7 mouse cellular contexts compared by ENCODE assay signal in the genomic region with DNA sequence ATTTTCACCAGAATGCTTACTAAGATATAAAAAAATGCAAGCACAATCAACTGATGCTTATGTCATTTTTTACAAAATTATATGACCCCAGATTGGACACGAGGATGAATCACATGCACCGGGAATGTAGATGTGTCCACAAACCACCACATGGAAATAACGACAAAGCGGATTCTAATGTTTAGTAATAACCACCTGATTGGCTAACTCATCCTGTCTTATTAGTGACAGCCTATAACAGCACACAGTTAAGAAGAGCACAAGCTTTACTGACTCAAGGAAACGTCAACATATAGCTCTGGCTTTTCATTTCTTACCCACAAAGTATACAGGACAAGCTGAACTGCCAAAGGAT.
DNase-seq lines count a peak whose midpoint lies in the region; ATAC-seq lines count a peak whose summit lies in the region.

No protein-coding gene starts in this region.

- H3K4me3 ChIP-seq in lung, embryonic 15.5 days: peak overlapping the region; percentile 16; the same call in 1 of the 2 replicates
- peak overlapping the region; percentile 21 for H3K4me3 ChIP-seq in forebrain, embryonic 14.5 days (ENCODE audit: low read depth, low read length)
- H3K4me3 ChIP-seq in liver, embryonic 13.5 days (replicated peaks): no peak overlapping the region
- peak overlapping the region; percentile 39 for H3K4me3 ChIP-seq in stomach, embryonic 16.5 days (replicated peaks; ENCODE audit: low read length)

- H3K27ac ChIP-seq in lung, embryonic 15.5 days: no peak overlapping the region
- no peak overlapping the region for H3K27ac ChIP-seq in forebrain, embryonic 14.5 days (ENCODE audit: low read depth, low read length)
- no peak overlapping the region for H3K27ac ChIP-seq in liver, embryonic 13.5 days
- H3K27ac ChIP-seq in stomach, embryonic 16.5 days (ENCODE audit: low read length): no peak overlapping the region

- no peak overlapping the region for H3K9ac ChIP-seq in lung, embryonic 15.5 days
- peak overlapping the region; percentile 53; the same call in 1 of the 2 replicates for H3K9ac ChIP-seq in forebrain, embryonic 14.5 days (ENCODE audit: low read length)
- H3K9ac ChIP-seq in liver, embryonic 13.5 days: no peak overlapping the region
- no peak overlapping the region for H3K9ac ChIP-seq in stomach, embryonic 16.5 days (ENCODE audit: low read length)

- no peaks in the 10 kb centered on the region for H3K27me3 ChIP-seq in lung, embryonic 15.5 days
- no peaks in the 10 kb centered on the region for H3K27me3 ChIP-seq in forebrain, embryonic 14.5 days (replicated peaks; ENCODE audit: control insufficient read depth, insufficient read depth, low read length)
- H3K27me3 ChIP-seq in liver, embryonic 13.5 days: no peaks in the 10 kb centered on the region
- H3K27me3 ChIP-seq in stomach, embryonic 16.5 days (ENCODE audit: control insufficient read depth, insufficient read depth, low read length): no peaks in the 10 kb centered on the region

- H3K4me1 ChIP-seq in lung, embryonic 15.5 days: peaks cover 47% of the 10 kb centered on the region
- H3K4me1 ChIP-seq in forebrain, embryonic 14.5 days (ENCODE audit: control insufficient read depth, insufficient read depth, low read length): peaks cover 40% of the 10 kb centered on the region
- peaks cover 41% of the 10 kb centered on the region for H3K4me1 ChIP-seq in liver, embryonic 13.5 days (replicated peaks)
- peaks cover 37% of the 10 kb centered on the region for H3K4me1 ChIP-seq in stomach, embryonic 16.5 days (ENCODE audit: control insufficient read depth, insufficient read depth, low read length)

- H3K36me3 ChIP-seq in lung, embryonic 15.5 days: no peaks in the 10 kb centered on the region
- no peaks in the 10 kb centered on the region for H3K36me3 ChIP-seq in forebrain, embryonic 14.5 days (ENCODE audit: control insufficient read depth, insufficient read depth, low read length)
- no peaks in the 10 kb centered on the region for H3K36me3 ChIP-seq in liver, embryonic 13.5 days
- H3K36me3 ChIP-seq in stomach, embryonic 16.5 days (ENCODE audit: control insufficient read depth, insufficient read depth, low read length): no peaks in the 10 kb centered on the region

- WGBS in lung, embryonic 15.5 days: 14% methylated on average over 5 of the region's 5 CpGs
- WGBS in forebrain, embryonic 14.5 days: 19% methylated on average over 5 of the region's 5 CpGs
- WGBS in liver, embryonic 13.5 days (ENCODE audit: insufficient replicate concordance): 19% methylated on average over 5 of the region's 5 CpGs
- WGBS in stomach, embryonic 16.5 days: 12% methylated on average over 5 of the region's 5 CpGs

- no peak for DNase-seq in lung, postnatal 10 days
- no peak for DNase-seq in forebrain, embryonic 14.5 days (ENCODE audit: low spot score)
- no peak for DNase-seq in liver, embryonic 13.5 days
- no peak for DNase-seq in right cerebral cortex, postnatal 36 days (ENCODE audit: low spot score in 2 of 2)
- DNase-seq in left cerebral cortex, adult 9 months (ENCODE audit: low spot score in 2 of 2): no peak

- H3K4me2 ChIP-seq in lung, embryonic 15.5 days: peak overlapping the region; percentile 47
- peak overlapping the region; percentile 51 for H3K4me2 ChIP-seq in forebrain, embryonic 14.5 days (ENCODE audit: low read length)
- H3K4me2 ChIP-seq in liver, embryonic 13.5 days: peak overlapping the region; percentile 63
- peak overlapping the region; percentile 58 for H3K4me2 ChIP-seq in stomach, embryonic 16.5 days (ENCODE audit: low read depth, low read length)

- H3K9me3 ChIP-seq in lung, embryonic 15.5 days: no peaks in the 10 kb centered on the region
- no peaks in the 10 kb centered on the region for H3K9me3 ChIP-seq in forebrain, embryonic 14.5 days (replicated peaks; ENCODE audit: control insufficient read depth, low read length)
- no peaks in the 10 kb centered on the region for H3K9me3 ChIP-seq in liver, embryonic 13.5 days (replicated peaks)
- no peaks in the 10 kb centered on the region for H3K9me3 ChIP-seq in stomach, embryonic 16.5 days (replicated peaks; ENCODE audit: control insufficient read depth, low read length)

- ATAC-seq in lung, embryonic 15.5 days (ENCODE audit: borderline replicate concordance, extremely low read depth, low FRiP score, low TSS enrichment): no peak
- ATAC-seq in forebrain, embryonic 14.5 days: peak; percentile 41
- ATAC-seq in liver, embryonic 13.5 days (ENCODE audit: low read depth): no peak
- ATAC-seq in stomach, embryonic 16.5 days (ENCODE audit: insufficient read depth, low FRiP score): no peak
